Comparison of ENCODE assay signal across 8 mouse cellular contexts in genomic region chr11:102582016-102582610, GRCm38 (mm10). TPM values are rescaled to one million over a fixed set of nuclear protein-coding genes. Genes with fewer than 3 reads are reported as not detected.
A peak's percentile ranks its signal among the peaks of the same experiment; 100 is the strongest.
DNase-seq lines count a peak whose midpoint lies in the region; ATAC-seq and TF ChIP-seq lines count a peak whose summit lies in the region.

No protein-coding gene starts in this region.

- TF ChIP-seq CTCF in lung, adult 2 months (IDR thresholded peaks at IDR 0.05; ENCODE audit: insufficient read depth, low read length) = no peak
- no peak for TF ChIP-seq CTCF in kidney, postnatal 0 days (IDR thresholded peaks at IDR 0.05; ENCODE audit: low read depth)
- no peak for TF ChIP-seq CTCF in cerebellum, adult 2 months (IDR thresholded peaks at IDR 0.05; ENCODE audit: borderline replicate concordance, insufficient read depth, low read depth, low read length)

- no peak for TF ChIP-seq POLR2A in lung, adult 2 months (IDR thresholded peaks at IDR 0.05; ENCODE audit: borderline replicate concordance, extremely low read depth, low read depth, low read length)
- no peak for TF ChIP-seq POLR2A in myocyte (IDR thresholded peaks at IDR 0.05; ENCODE audit: insufficient read length, low read depth)
- no peak for TF ChIP-seq POLR2A in cerebellum, adult 2 months (IDR thresholded peaks at IDR 0.05; ENCODE audit: borderline replicate concordance, insufficient read depth, low read length)

- H3K4me1 ChIP-seq in lung, adult 2 months (ENCODE audit: control insufficient read depth, insufficient read depth, low read length) = peaks cover 7% of the 10 kb centered on the region; the same call in 1 of the 2 replicates
- peaks cover 18% of the 10 kb centered on the region for H3K4me1 ChIP-seq in forebrain, embryonic 14.5 days (ENCODE audit: control insufficient read depth, insufficient read depth, low read length)
- peaks cover 9% of the 10 kb centered on the region for H3K4me1 ChIP-seq in kidney, postnatal 0 days (replicated peaks; ENCODE audit: insufficient read depth, low read length)
- H3K4me1 ChIP-seq in cerebellum, adult 2 months (ENCODE audit: control insufficient read depth, insufficient read depth, low read length) = peaks cover 3% of the 10 kb centered on the region; the same call in 1 of the 2 replicates

- 27% methylated on average over 13 of the region's 13 CpGs for WGBS in lung, adult 2 months
- 18% methylated on average over 13 of the region's 13 CpGs for WGBS in forebrain, embryonic 14.5 days
- 28% methylated on average over 13 of the region's 13 CpGs for WGBS in kidney, postnatal 0 days
- 35% methylated on average over 13 of the region's 13 CpGs for WGBS in cerebellum, adult 2 months

- H3K9me3 ChIP-seq in forebrain, embryonic 14.5 days (replicated peaks; ENCODE audit: control insufficient read depth, low read length) = no peaks in the 10 kb centered on the region
- no peaks in the 10 kb centered on the region for H3K9me3 ChIP-seq in kidney, postnatal 0 days (replicated peaks; ENCODE audit: low read length)

- no peak overlapping the region for H3K9ac ChIP-seq in forebrain, embryonic 14.5 days (ENCODE audit: low read length)
- no peak overlapping the region for H3K9ac ChIP-seq in kidney, postnatal 0 days (ENCODE audit: low read depth, low read length)

- H3K4me3 ChIP-seq in lung, adult 2 months (replicated peaks; ENCODE audit: extremely low read depth, low read depth, low read length) = no peak overlapping the region
- no peak overlapping the region for H3K4me3 ChIP-seq in forebrain, embryonic 14.5 days (ENCODE audit: low read depth, low read length)
- H3K4me3 ChIP-seq in kidney, postnatal 0 days (replicated peaks; ENCODE audit: low read depth, low read length) = no peak overlapping the region
- no peak overlapping the region for H3K4me3 ChIP-seq in myocyte
- H3K4me3 ChIP-seq in cerebellum, adult 2 months (replicated peaks; ENCODE audit: insufficient read depth, low read depth, low read length) = no peak overlapping the region

- H3K27me3 ChIP-seq in forebrain, embryonic 14.5 days (replicated peaks; ENCODE audit: control insufficient read depth, insufficient read depth, low read length) = no peaks in the 10 kb centered on the region
- H3K27me3 ChIP-seq in kidney, postnatal 0 days (ENCODE audit: insufficient read depth, low read length) = no peaks in the 10 kb centered on the region
- H3K27me3 ChIP-seq in myocyte (ENCODE audit: control insufficient read depth, insufficient read depth, insufficient read length) = no peaks in the 10 kb centered on the region
- H3K27me3 ChIP-seq in cerebellum, adult 2 months (ENCODE audit: control insufficient read depth, insufficient read depth, low read length) = no peaks in the 10 kb centered on the region; the same call in 1 of the 2 replicates

- no peak overlapping the region for H3K4me2 ChIP-seq in forebrain, embryonic 14.5 days (ENCODE audit: low read length)
- H3K4me2 ChIP-seq in kidney, postnatal 0 days (ENCODE audit: low read length) = no peak overlapping the region
- peak overlapping the region; percentile 34 for H3K4me2 ChIP-seq in myocyte (ENCODE audit: low read depth)

- H3K79me2 ChIP-seq in myocyte (ENCODE audit: control insufficient read depth, insufficient read depth) = no peaks in the 10 kb centered on the region

- no peak for ATAC-seq in forebrain, embryonic 14.5 days
- ATAC-seq in kidney, postnatal 0 days (replicated peaks; ENCODE audit: low FRiP score, low read depth) = no peak
- no peak for ATAC-seq in erythroblast, adult 5-6 weeks (replicated peaks; ENCODE audit: low FRiP score, poor library complexity, severe bottlenecking)

- H3K36me3 ChIP-seq in forebrain, embryonic 14.5 days (ENCODE audit: control insufficient read depth, insufficient read depth, low read length) = no peaks in the 10 kb centered on the region
- H3K36me3 ChIP-seq in kidney, postnatal 0 days (ENCODE audit: insufficient read depth, low read length) = no peaks in the 10 kb centered on the region
- H3K36me3 ChIP-seq in myocyte (ENCODE audit: control insufficient read depth, insufficient read depth) = no peaks in the 10 kb centered on the region

- H3ac ChIP-seq in myocyte (ENCODE audit: control insufficient read depth, insufficient read length) = no peak overlapping the region

- peak overlapping the region; percentile 84; the same call in 1 of the 2 replicates for H3K27ac ChIP-seq in forebrain, embryonic 14.5 days (ENCODE audit: low read depth, low read length)
- H3K27ac ChIP-seq in kidney, postnatal 0 days = peak overlapping the region; percentile 80
- H3K27ac ChIP-seq in cerebellum, adult 2 months (ENCODE audit: insufficient read depth, low read length) = no peak overlapping the region

- DNase-seq in lung, adult 18-20 months = peak; percentile 56 to 58
- no peak for DNase-seq in lung, adult 2 months
- peak; percentile 33 for DNase-seq in forebrain, embryonic 14.5 days (ENCODE audit: low spot score)
- DNase-seq in kidney, postnatal 0 days (ENCODE audit: low spot score) = peak; percentile 91
- DNase-seq in adrenal gland, postnatal 4 days (ENCODE audit: low spot score in 2 of 2) = no peak
- DNase-seq in cerebellum, adult 2 months = no peak

TF ChIP-seq in myocyte, 11 proteins besides CTCF, POLR2A, EP300 and RAD21:
- TF ChIP-seq MYOD1 (IDR thresholded peaks at IDR 0.05; ENCODE audit: control insufficient read depth in 1 of 3, insufficient read length in 2 of 3, low read depth in 2 of 3) (peak in 1 of 3 experiments; percentile 27), MYOG (IDR thresholded peaks at IDR 0.05; ENCODE audit: control insufficient read depth in 1 of 3, insufficient read depth in 1 of 3, insufficient read length in 2 of 3, low read depth in 2 of 3) (peak in 1 of 3 experiments; percentile 23), POLR2AphosphoS2 (IDR thresholded peaks at IDR 0.05; ENCODE audit: insufficient read length, low read depth) (no peak), CEBPB (IDR thresholded peaks at IDR 0.05; ENCODE audit: insufficient read depth, poor library complexity, severe bottlenecking) (no peak), USF1 (IDR thresholded peaks at IDR 0.05; ENCODE audit: low read depth) (no peak), TCF12 (IDR thresholded peaks at IDR 0.05; ENCODE audit: insufficient read depth, poor library complexity, severe bottlenecking) (no peak), MAX (IDR thresholded peaks at IDR 0.05; ENCODE audit: low read depth) (no peak)

RNA-seq across cellular contexts. Expression of gene Gm11627, which starts 2.9 kb away (rescaled TPM):
- 2.4 and 2.5 TPM in 2 replicates for polyA plus RNA-seq in lung, adult 2 months (2012; rRNA removed)
- 6.8 and 9.8 TPM in 2 replicates for polyA plus RNA-seq in forebrain, embryonic 14.5 days (2014; fragmentation: Nextera tagmentation; extraction: Ambion mirVana)
- polyA plus RNA-seq in kidney, postnatal 0 days (2015; fragmentation: Nextera tagmentation; extraction: Ambion mirVana) = 8.6 and 8.9 TPM in 2 replicates
- 1.9 TPM for polyA plus RNA-seq in myocyte (2012; fragmentation: generic; extraction: Trizol)
- total RNA-seq in erythroblast, adult 5-6 weeks (2015; ENCODE audit: low replicate concordance) = not detected in 2 replicates
- total RNA-seq in erythroblast, adult 5-6 weeks (2017; ENCODE audit: low replicate concordance) = not detected in 2 replicates
- 1 to 10 TPM; 1.4 to 1.9 TPM for total RNA-seq in adrenal gland, postnatal 4 days (2021)
- polyA plus RNA-seq in cerebellum, adult 2 months (2012; rRNA removed) = 1.1 and 1.3 TPM in 2 replicates

RNA-seq across cellular contexts. Expression of gene Fzd2, which starts 22.1 kb away (rescaled TPM):
- polyA plus RNA-seq in lung, adult 2 months (2012; rRNA removed) = 45.5 and 50.9 TPM in 2 replicates
- polyA plus RNA-seq in forebrain, embryonic 14.5 days (2014; fragmentation: Nextera tagmentation; extraction: Ambion mirVana) = 18.6 and 19.2 TPM in 2 replicates
- polyA plus RNA-seq in kidney, postnatal 0 days (2015; fragmentation: Nextera tagmentation; extraction: Ambion mirVana) = 21.8 and 25.9 TPM in 2 replicates
- 66.9 TPM for polyA plus RNA-seq in myocyte (2012; fragmentation: generic; extraction: Trizol)
- not detected in 2 replicates for total RNA-seq in erythroblast, adult 5-6 weeks (2015; ENCODE audit: low replicate concordance)
- total RNA-seq in erythroblast, adult 5-6 weeks (2017; ENCODE audit: low replicate concordance) = not detected in 2 replicates
- total RNA-seq in adrenal gland, postnatal 4 days (2021) = 10 to 100 TPM; 11.9 to 16.3 TPM
- polyA plus RNA-seq in cerebellum, adult 2 months (2012; rRNA removed) = 2.7 and 2.9 TPM in 2 replicates

RNA-seq across cellular contexts. Expression of gene Gpatch8, which starts 25.9 kb away (rescaled TPM):
- 15.0 and 17.3 TPM in 2 replicates for polyA plus RNA-seq in lung, adult 2 months (2012; rRNA removed)
- 32.6 and 47.7 TPM in 2 replicates for polyA plus RNA-seq in forebrain, embryonic 14.5 days (2014; fragmentation: Nextera tagmentation; extraction: Ambion mirVana)
- 25.1 and 29.6 TPM in 2 replicates for polyA plus RNA-seq in kidney, postnatal 0 days (2015; fragmentation: Nextera tagmentation; extraction: Ambion mirVana)
- 9.0 TPM for polyA plus RNA-seq in myocyte (2012; fragmentation: generic; extraction: Trizol)
- total RNA-seq in erythroblast, adult 5-6 weeks (2015; ENCODE audit: low replicate concordance) = 28.6 and 32.3 TPM in 2 replicates
- 59.6 and 66.8 TPM in 2 replicates for total RNA-seq in erythroblast, adult 5-6 weeks (2017; ENCODE audit: low replicate concordance)
- total RNA-seq in adrenal gland, postnatal 4 days (2021) = 10 to 100 TPM; 41.5 to 45.8 TPM
- 64.7 and 66.9 TPM in 2 replicates for polyA plus RNA-seq in cerebellum, adult 2 months (2012; rRNA removed)

Comparison
In these comparisons a context has a peak if more than half of its experiments do, and no peak if none do; other contexts are left out.
1. DNase-seq: peak in lung, adult 18-20 months (2 of 2), forebrain, embryonic 14.5 days (single experiment) and kidney, postnatal 0 days (single experiment); none in lung, adult 2 months (single experiment), adrenal gland, postnatal 4 days (0 of 2) and cerebellum, adult 2 months (0 of 2).